In genomic region chr5:104460856-104461255, GRCm38 (mm10) we compare ENCODE assay signal across 9 mouse cellular contexts. TPM values are rescaled to one million over a fixed set of nuclear protein-coding genes. Genes with fewer than 3 reads are reported as not detected.
A peak's percentile ranks its signal among the peaks of the same experiment; 100 is the strongest.
DNase-seq lines count a peak whose midpoint lies in the region; ATAC-seq and TF ChIP-seq lines count a peak whose summit lies in the region.
"Had no signal": no experiment of that assay in that cellular context is flagged by ENCODE, and none has a peak within 500 bp of the region (broad histone marks: within the 10 kb centered on the region; RNA-seq: fewer than 3 reads in every experiment).

No protein-coding gene starts in this region.

- 0 out of 2 replicates have a peak, but pooled peaks cover 7% of the 10 kb centered on the region for H3K36me3 ChIP-seq in heart, postnatal 0 days (replicated peaks; ENCODE audit: control insufficient read depth, insufficient read depth, low read length)
- H3K36me3 ChIP-seq in limb, embryonic 14.5 days (ENCODE audit: control insufficient read depth, insufficient read depth, low read length): peaks cover 14% of the 10 kb centered on the region; the same call in 1 of the 2 replicates
- H3K36me3 ChIP-seq in stomach, embryonic 15.5 days: 0 out of 2 replicates have a peak, but pooled peaks cover 4% of the 10 kb centered on the region

- no peak for TF ChIP-seq EP300 in heart, postnatal 0 days (IDR thresholded peaks at IDR 0.05; ENCODE audit: low read depth)

- no peak overlapping the region for H3K27ac ChIP-seq in heart, postnatal 0 days (ENCODE audit: low read depth)
- H3K27ac ChIP-seq in limb, embryonic 14.5 days (replicated peaks; ENCODE audit: low read depth, low read length): 0 out of 2 replicates have a peak overlapping the region, but pooled peaks have one; percentile 44
- H3K27ac ChIP-seq in stomach, embryonic 15.5 days: no peak overlapping the region
- H3K27ac ChIP-seq: macrophage had no signal

- peak; percentile 22 for DNase-seq in Muller cell, postnatal 12 days (ENCODE audit: inconsistent ontology term)
- DNase-seq in embryo, embryonic 11.5 days (ENCODE audit: low read depth, low spot score): peak; percentile 19
- peak; percentile 19 for DNase-seq in heart, postnatal 0 days (ENCODE audit: low spot score)
- DNase-seq in limb, embryonic 14.5 days (ENCODE audit: low spot score): peak; percentile 56
- DNase-seq in left cerebral cortex, adult 9 months (ENCODE audit: low spot score in 2 of 2): no peak
- no peak for DNase-seq in spleen, postnatal 10 days (ENCODE audit: low spot score in 2 of 2)
- no peak for DNase-seq in cerebellum, adult 9-10 months

- H3K4me1 ChIP-seq in heart, postnatal 0 days (ENCODE audit: control insufficient read depth, insufficient read depth): peaks cover 8% of the 10 kb centered on the region; the same call in 1 of the 2 replicates
- peaks cover 5% of the 10 kb centered on the region for H3K4me1 ChIP-seq in limb, embryonic 14.5 days (ENCODE audit: control insufficient read depth, insufficient read depth, low read length)
- peaks cover 3% of the 10 kb centered on the region; the same call in 1 of the 2 replicates for H3K4me1 ChIP-seq in stomach, embryonic 15.5 days

- ATAC-seq in heart, postnatal 0 days (ENCODE audit: insufficient read depth, low read depth): no peak
- ATAC-seq in limb, embryonic 14.5 days (ENCODE audit: low FRiP score, low read depth): no peak
- ATAC-seq in stomach, embryonic 15.5 days (ENCODE audit: insufficient read depth, low FRiP score, low read depth): no peak

- no peaks in the 10 kb centered on the region for H3K9me3 ChIP-seq in heart, postnatal 0 days (replicated peaks; ENCODE audit: control insufficient read depth, low read length)
- H3K9me3 ChIP-seq in limb, embryonic 14.5 days (ENCODE audit: control insufficient read depth, low read length): 0 out of 2 replicates have a peak, but pooled peaks cover 5% of the 10 kb centered on the region
- H3K9me3 ChIP-seq in stomach, embryonic 15.5 days: no peaks in the 10 kb centered on the region

- H3K4me2 ChIP-seq in heart, postnatal 0 days (ENCODE audit: low read depth, low read length): peak overlapping the region; percentile 71
- H3K4me2 ChIP-seq in limb, embryonic 14.5 days (replicated peaks; ENCODE audit: low read depth, low read length, severe bottlenecking): peak overlapping the region; percentile 70
- peak overlapping the region; percentile 76 for H3K4me2 ChIP-seq in stomach, embryonic 15.5 days

- no peak for TF ChIP-seq CTCF in heart, postnatal 0 days (IDR thresholded peaks at IDR 0.05; ENCODE audit: low read depth)

- 17% methylated on average over 6 of the region's 7 CpGs for WGBS in heart, postnatal 0 days
- 8% methylated on average over 6 of the region's 7 CpGs for WGBS in limb, embryonic 14.5 days
- WGBS in stomach, embryonic 15.5 days: 26% methylated on average over 6 of the region's 7 CpGs

- H3K4me3 ChIP-seq in heart, postnatal 0 days (ENCODE audit: low read depth, low read length): peak overlapping the region; percentile 84
- H3K4me3 ChIP-seq in limb, embryonic 14.5 days (replicated peaks; ENCODE audit: low read length): peak overlapping the region; percentile 85
- peak overlapping the region; percentile 90 for H3K4me3 ChIP-seq in stomach, embryonic 15.5 days (replicated peaks)

- no peak for TF ChIP-seq POLR2A in limb, embryonic 14.5 days (IDR thresholded peaks at IDR 0.05; ENCODE audit: borderline replicate concordance, extremely low read depth, insufficient read depth, insufficient read length)

- H3K27me3 ChIP-seq in heart, postnatal 0 days (ENCODE audit: control insufficient read depth, insufficient read depth, low read length): no peaks in the 10 kb centered on the region
- no peaks in the 10 kb centered on the region for H3K27me3 ChIP-seq in limb, embryonic 14.5 days (ENCODE audit: control insufficient read depth, insufficient read depth, low read length)
- H3K27me3 ChIP-seq in stomach, embryonic 15.5 days (replicated peaks): no peaks in the 10 kb centered on the region

- no peak overlapping the region for H3K9ac ChIP-seq in heart, postnatal 0 days (replicated peaks; ENCODE audit: low read depth, low read length)
- H3K9ac ChIP-seq in limb, embryonic 14.5 days (ENCODE audit: low read depth, low read length, severe bottlenecking): no peak overlapping the region
- no peak overlapping the region for H3K9ac ChIP-seq in stomach, embryonic 15.5 days

RNA-seq across cellular contexts. Expression of gene Pkd2, which starts 1.6 kb away (rescaled TPM):
- 15.4 and 29.4 TPM in 2 replicates for total RNA-seq in heart, postnatal 0 days (2014; rRNA removed; ENCODE audit: low replicate concordance)
- 4.5 and 4.7 TPM in 2 replicates for polyA plus RNA-seq in heart, postnatal 0 days (2015; fragmentation: Nextera tagmentation; extraction: Ambion mirVana)
- polyA plus RNA-seq in limb, embryonic 14.5 days (2012; rRNA removed): 84.4 and 86.0 TPM in 2 replicates
- 32.6 and 38.2 TPM in 2 replicates for polyA plus RNA-seq in limb, embryonic 14.5 days (2014; fragmentation: Nextera tagmentation; extraction: Ambion mirVana)
- 14.9 and 16.2 TPM in 2 replicates for polyA plus RNA-seq in stomach, embryonic 15.5 days (2015; fragmentation: Nextera tagmentation; extraction: Ambion mirVana)

RNA-seq across cellular contexts. Expression of gene Spp1, which starts 25.9 kb away (rescaled TPM):
- total RNA-seq in heart, postnatal 0 days (2014; rRNA removed; ENCODE audit: low replicate concordance): 0.53 and 3.4 TPM in 2 replicates
- polyA plus RNA-seq in heart, postnatal 0 days (2015; fragmentation: Nextera tagmentation; extraction: Ambion mirVana): 11.2 and 34.8 TPM in 2 replicates
- 78.3 and 102 TPM in 2 replicates for polyA plus RNA-seq in limb, embryonic 14.5 days (2012; rRNA removed)
- polyA plus RNA-seq in limb, embryonic 14.5 days (2014; fragmentation: Nextera tagmentation; extraction: Ambion mirVana): 132 and 195 TPM in 2 replicates
- polyA plus RNA-seq in stomach, embryonic 15.5 days (2015; fragmentation: Nextera tagmentation; extraction: Ambion mirVana): 179 and 274 TPM in 2 replicates

RNA-seq across cellular contexts. Expression of gene BC005561, which starts 47.3 kb away (rescaled TPM):
- 3.1 and 3.5 TPM in 2 replicates for total RNA-seq in heart, postnatal 0 days (2014; rRNA removed; ENCODE audit: low replicate concordance)
- 5.0 and 5.6 TPM in 2 replicates for polyA plus RNA-seq in heart, postnatal 0 days (2015; fragmentation: Nextera tagmentation; extraction: Ambion mirVana)
- 2.7 and 3.6 TPM in 2 replicates for polyA plus RNA-seq in limb, embryonic 14.5 days (2012; rRNA removed)
- polyA plus RNA-seq in limb, embryonic 14.5 days (2014; fragmentation: Nextera tagmentation; extraction: Ambion mirVana): 11.6 and 13.7 TPM in 2 replicates
- 12.0 and 12.2 TPM in 2 replicates for polyA plus RNA-seq in stomach, embryonic 15.5 days (2015; fragmentation: Nextera tagmentation; extraction: Ambion mirVana)

Comparison
In these comparisons a context has a peak if more than half of its experiments do, and no peak if none do; other contexts are left out.
1. DNase-seq: peak in Muller cell, postnatal 12 days (single experiment), embryo, embryonic 11.5 days (single experiment), heart, postnatal 0 days (single experiment) and limb, embryonic 14.5 days (single experiment); none in left cerebral cortex, adult 9 months (0 of 2), spleen, postnatal 10 days (0 of 2) and cerebellum, adult 9-10 months (single experiment).
2. Peak in every context shown above with its lines, with median percentiles within 50 percentile points of each other: H3K4me2 ChIP-seq and H3K4me3 ChIP-seq.